Mouse (Mus musculus): ENCODE measurements around the gene Iqcf1. TPM values are rescaled to one million over a fixed set of nuclear protein-coding genes. Genes with fewer than 3 reads are reported as not detected.

Gene Iqcf1
- polyA plus RNA-seq, 1 experiment, result not detected

GRCm38 (mm10) chr9:106471892-106472291, 27.9 kb upstream of the Iqcf1 start:
- Histone ChIP-seq H3K36me3 (ENCODE audit: control insufficient read depth, insufficient read depth, low read length) (peaks cover 3% of the 10 kb centered on the region; the same call in 1 of the 2 replicates), H3K27me3 (ENCODE audit: control insufficient read depth, insufficient read depth, low read length) (no peaks in the 10 kb centered on the region), H3K27ac (ENCODE audit: insufficient read depth, low read length) (no peak overlapping the region; the same call in 1 of the 2 replicates), H3K4me3 (ENCODE audit: extremely low read depth, insufficient read depth, insufficient read length) (no peak overlapping the region), H3K4me1 (ENCODE audit: control insufficient read depth, insufficient read depth, insufficient read length) (peaks cover 8% of the 10 kb centered on the region; the same call in 1 of the 2 replicates)
- 94% methylated on average over 5 of the region's 5 CpGs for WGBS
- DNase-seq (ENCODE audit: low read depth in 1 of 2, low spot score in 2 of 2), result no peak
- TF ChIP-seq POLR2A (IDR thresholded peaks at IDR 0.05; ENCODE audit: low read depth, low read length) (no peak), CTCF (IDR thresholded peaks at IDR 0.05; ENCODE audit: extremely low read depth, insufficient read depth, insufficient read length, insufficient replicate concordance) (no peak)

- Histone ChIP-seq H3K36me3 (ENCODE audit: control insufficient read depth, insufficient read depth, low read length) (peaks cover 3% of the 10 kb centered on the region; the same call in 1 of the 2 replicates), H3K4me1 (ENCODE audit: control insufficient read depth, insufficient read depth, insufficient read length) (peaks cover 8% of the 10 kb centered on the region; the same call in 1 of the 2 replicates), H3K4me3 (ENCODE audit: extremely low read depth, insufficient read depth, insufficient read length) (no peak overlapping the region), H3K27ac (ENCODE audit: insufficient read depth, low read length) (no peak overlapping the region), H3K27me3 (ENCODE audit: control insufficient read depth, insufficient read depth, low read length) (no peaks in the 10 kb centered on the region)
- no peak for DNase-seq (ENCODE audit: low read depth in 1 of 2, low spot score in 2 of 2)
- WGBS, result 86% methylated on average over 4 of the region's 4 CpGs
- TF ChIP-seq CTCF (IDR thresholded peaks at IDR 0.05; ENCODE audit: extremely low read depth, insufficient read depth, insufficient read length, insufficient replicate concordance), result no peak
- no peak for TF ChIP-seq POLR2A (IDR thresholded peaks at IDR 0.05; ENCODE audit: low read depth, low read length)
Observed at GRCm38 (mm10) chr9:106472321-106472720, 27.4 kb upstream of the Iqcf1 start.

GRCm38 (mm10) chr9:106473081-106473752, 26.6 kb upstream of the Iqcf1 start:
- no peak for DNase-seq (ENCODE audit: low read depth in 1 of 2, low spot score in 2 of 2)
- TF ChIP-seq CTCF (IDR thresholded peaks at IDR 0.05; ENCODE audit: extremely low read depth, insufficient read depth, insufficient read length, insufficient replicate concordance), result no peak
- Histone ChIP-seq H3K27me3 (ENCODE audit: control insufficient read depth, insufficient read depth, low read length) (no peaks in the 10 kb centered on the region), H3K4me1 (ENCODE audit: control insufficient read depth, insufficient read depth, insufficient read length) (peaks cover 15% of the 10 kb centered on the region; the same call in 1 of the 2 replicates), H3K4me3 (ENCODE audit: extremely low read depth, insufficient read depth, insufficient read length) (no peak overlapping the region), H3K36me3 (ENCODE audit: control insufficient read depth, insufficient read depth, low read length) (peaks cover 3% of the 10 kb centered on the region; the same call in 1 of the 2 replicates), H3K27ac (ENCODE audit: insufficient read depth, low read length) (no peak overlapping the region)
- 94% methylated on average over 16 of the region's 16 CpGs for WGBS

GRCm38 (mm10) chr9:106473753-106474105, 26.0 kb upstream of the Iqcf1 start:
- WGBS, result 94% methylated on average over 5 of the region's 5 CpGs
- H3K4me1 ChIP-seq (ENCODE audit: control insufficient read depth, insufficient read depth, insufficient read length), result peaks cover 15% of the 10 kb centered on the region; the same call in 1 of the 2 replicates
- DNase-seq (ENCODE audit: low read depth in 1 of 2, low spot score in 2 of 2), result no peak

GRCm38 (mm10) chr9:106474456-106474855, 25.3 kb upstream of the Iqcf1 start:
- Histone ChIP-seq H3K36me3 (ENCODE audit: control insufficient read depth, insufficient read depth, low read length) (peaks cover 3% of the 10 kb centered on the region; the same call in 1 of the 2 replicates), H3K4me3 (ENCODE audit: extremely low read depth, insufficient read depth, insufficient read length) (no peak overlapping the region), H3K27me3 (ENCODE audit: control insufficient read depth, insufficient read depth, low read length) (no peaks in the 10 kb centered on the region), H3K4me1 (ENCODE audit: control insufficient read depth, insufficient read depth, insufficient read length) (peaks cover 15% of the 10 kb centered on the region; the same call in 1 of the 2 replicates), H3K27ac (ENCODE audit: insufficient read depth, low read length) (no peak overlapping the region)
- WGBS, result 38% methylated on average over 6 of the region's 6 CpGs
- DNase-seq (ENCODE audit: low read depth in 1 of 2, low spot score in 2 of 2), result peak in 1 of 2 experiments; percentile 59
- TF ChIP-seq CTCF (IDR thresholded peaks at IDR 0.05; ENCODE audit: extremely low read depth, insufficient read depth, insufficient read length, insufficient replicate concordance) (peak; percentile 76; the same call in 1 of the 2 replicates), POLR2A (IDR thresholded peaks at IDR 0.05; ENCODE audit: low read depth, low read length) (no peak)

More at GRCm38 (mm10) chr9:106473753-106474105, 26.0 kb upstream of the Iqcf1 start:
- Histone ChIP-seq H3K4me3 (ENCODE audit: extremely low read depth, insufficient read depth, insufficient read length) (no peak overlapping the region), H3K36me3 (ENCODE audit: control insufficient read depth, insufficient read depth, low read length) (peaks cover 3% of the 10 kb centered on the region; the same call in 1 of the 2 replicates), H3K27ac (ENCODE audit: insufficient read depth, low read length) (no peak overlapping the region), H3K27me3 (ENCODE audit: control insufficient read depth, insufficient read depth, low read length) (no peaks in the 10 kb centered on the region)
- TF ChIP-seq CTCF (IDR thresholded peaks at IDR 0.05; ENCODE audit: extremely low read depth, insufficient read depth, insufficient read length, insufficient replicate concordance) (no peak), POLR2A (IDR thresholded peaks at IDR 0.05; ENCODE audit: low read depth, low read length) (no peak)

- peaks cover 15% of the 10 kb centered on the region; the same call in 1 of the 2 replicates for H3K4me1 ChIP-seq (ENCODE audit: control insufficient read depth, insufficient read depth, insufficient read length)
- H3K36me3 ChIP-seq (ENCODE audit: control insufficient read depth, insufficient read depth, low read length), result peaks cover 3% of the 10 kb centered on the region; the same call in 1 of the 2 replicates
- WGBS, result 58% methylated on average over 7 of the region's 7 CpGs
- DNase-seq (ENCODE audit: low read depth in 1 of 2, low spot score in 2 of 2), result peak in 1 of 2 experiments; percentile 10
- H3K4me3 ChIP-seq (ENCODE audit: extremely low read depth, insufficient read depth, insufficient read length), result no peak overlapping the region
- H3K27me3 ChIP-seq (ENCODE audit: control insufficient read depth, insufficient read depth, low read length), result no peaks in the 10 kb centered on the region
- H3K27ac ChIP-seq (ENCODE audit: insufficient read depth, low read length), result no peak overlapping the region
- TF ChIP-seq POLR2A (IDR thresholded peaks at IDR 0.05; ENCODE audit: low read depth, low read length) (no peak), CTCF (IDR thresholded peaks at IDR 0.05; ENCODE audit: extremely low read depth, insufficient read depth, insufficient read length, insufficient replicate concordance) (no peak)
Observed at GRCm38 (mm10) chr9:106475046-106475445, 24.7 kb upstream of the Iqcf1 start.

GRCm38 (mm10) chr9:106475663-106476001, 24.1 kb upstream of the Iqcf1 start, which contains the start of gene Rrp9:
Gene Rrp9, plus strand, starts transcription at chr9:106475963.
- Histone ChIP-seq H3K27me3 (ENCODE audit: control insufficient read depth, insufficient read depth, low read length) (no peaks in the 10 kb centered on the region), H3K27ac (ENCODE audit: insufficient read depth, low read length) (peak within 1 kb of the TSS; percentile 76), H3K4me1 (ENCODE audit: control insufficient read depth, insufficient read depth, insufficient read length) (peaks cover 15% of the 10 kb centered on the region; the same call in 1 of the 2 replicates), H3K36me3 (ENCODE audit: control insufficient read depth, insufficient read depth, low read length) (peaks cover 3% of the 10 kb centered on the region; the same call in 1 of the 2 replicates), H3K4me3 (ENCODE audit: extremely low read depth, insufficient read depth, insufficient read length) (peak within 1 kb of the TSS; percentile 64)
- peak in 1 of 2 experiments; percentile 20 for DNase-seq (ENCODE audit: low read depth in 1 of 2, low spot score in 2 of 2)
- 29% methylated on average over 10 of the region's 10 CpGs for WGBS
- TF ChIP-seq POLR2A (IDR thresholded peaks at IDR 0.05; ENCODE audit: low read depth, low read length), result no peak
- no peak for TF ChIP-seq CTCF (IDR thresholded peaks at IDR 0.05; ENCODE audit: extremely low read depth, insufficient read depth, insufficient read length, insufficient replicate concordance)
